Mouse (Mus musculus) midbrain, embryonic 16.5 days (tissue): ENCODE data around the gene Hip1. TPM values are rescaled to one million over a fixed set of nuclear protein-coding genes. Genes with fewer than 3 reads are reported as not detected.

ENCODE experiments used
- ATAC-seq: fragments of 200-750 bp; cut with Nextera tagmentation; 2 replicates; pipeline ENCODE4 v1.8.0; 2017; ENCODE audit warnings: moderate TSS enrichment
- H3K27ac ChIP-seq: fragments of 300-500 bp; sonication (generic); 2 replicates; pipeline ENCODE4 v1.5.1; 2014; ENCODE audit warnings: mild to moderate bottlenecking, low read length, mixed read lengths
- H3K27me3 ChIP-seq: fragments of 300-500 bp; sonication (generic); 2 replicates; pipeline ENCODE4 v1.6.1; 2014; ENCODE audit warnings: low read depth, low read length, mixed read lengths; ENCODE audit not compliant: control insufficient read depth, insufficient read depth
- H3K36me3 ChIP-seq: fragments of 300-500 bp; sonication (generic); 2 replicates; pipeline ENCODE4 v1.6.1; 2014; ENCODE audit warnings: mild to moderate bottlenecking, low read length, moderate library complexity, mixed read lengths; ENCODE audit not compliant: control insufficient read depth, insufficient read depth
- H3K4me1 ChIP-seq: fragments of 300-500 bp; sonication (generic); 2 replicates; pipeline ENCODE4 v1.6.1; 2014; ENCODE audit warnings: mild to moderate bottlenecking, low read length, mixed read lengths; ENCODE audit not compliant: control insufficient read depth, insufficient read depth
- H3K4me2 ChIP-seq: fragments of 300-500 bp; sonication (generic); 2 replicates; pipeline ENCODE4 v1.6.1; 2014; ENCODE audit warnings: mild to moderate bottlenecking, low read length, mixed read lengths
- H3K4me3 ChIP-seq: fragments of 300-500 bp; sonication (generic); 2 replicates; pipeline ENCODE4 v1.5.1; 2014; ENCODE audit warnings: low read depth, mild to moderate bottlenecking, low read length, moderate library complexity, mixed read lengths
- H3K9ac ChIP-seq: fragments of 300-500 bp; sonication (generic); 2 replicates; pipeline ENCODE4 v1.6.1; 2014; ENCODE audit warnings: low read depth, low read length, mixed read lengths
- H3K9me3 ChIP-seq: fragments of 300-500 bp; sonication (generic); replicated peaks from 2 replicates; pipeline ENCODE4 v1.6.1; 2014; ENCODE audit warnings: mild to moderate bottlenecking, low read length, mixed read lengths; ENCODE audit not compliant: control insufficient read depth, poor library complexity, severe bottlenecking
- WGBS: fragments of 180-500 bp; shearing (Covaris S2); extraction: QIAGEN DNeasy Blood & Tissue Kit; methylation state at CpG from one replicate; pipeline ENCODE4 v1.1.7; 2014; 5-methylcytosine and 5-hydroxymethylcytosine counted together
- polyA plus RNA-seq: library from polyadenylated mRNA; unstranded; fragments of >200 nt; fragmentation: Nextera tagmentation; extraction: Ambion mirVana; gene quantifications from 2 replicates; pipeline ENCODE4 v1.2.1, GENCODE M21; 2015

Hip1 gene
- polyA plus RNA-seq, 1 experiment from 2014 or later, result 39.7 TPM

DNA sequence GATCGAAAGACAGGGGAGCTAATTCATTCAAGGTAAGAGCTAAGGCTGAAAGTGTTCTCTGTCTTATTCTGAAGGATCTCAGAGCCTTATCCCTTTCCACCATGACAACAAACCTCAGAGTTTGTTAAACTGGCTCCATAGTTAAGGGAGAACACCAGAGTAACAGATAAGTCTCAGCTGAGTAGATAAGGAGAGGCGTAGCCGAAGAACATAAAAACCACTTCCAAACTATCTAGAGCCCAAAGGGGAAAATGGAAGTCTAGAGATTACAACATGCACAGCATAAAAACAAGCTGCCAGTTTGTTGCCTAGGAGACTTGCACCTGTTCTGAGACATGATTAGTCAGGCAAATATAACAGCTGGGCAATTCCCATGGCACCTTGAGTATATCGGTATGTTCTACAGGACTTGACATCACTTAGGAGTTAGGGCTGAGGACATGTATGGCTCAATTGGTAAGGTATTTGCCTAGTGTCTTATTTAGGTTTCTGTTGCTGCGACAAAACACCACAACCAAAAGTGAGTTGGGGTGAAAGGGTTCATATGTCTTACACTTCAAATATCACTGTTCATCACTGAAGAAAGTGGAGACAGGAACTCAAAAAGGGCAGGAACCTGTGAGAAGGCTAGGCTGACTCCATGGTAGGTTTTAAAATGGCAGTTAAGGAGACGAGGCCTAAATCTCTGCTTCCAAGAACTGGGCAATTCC lies 22.8 kb upstream of the Hip1 start:
- Histone ChIP-seq H3K36me3 (no peaks in the 10 kb centered on the region), H3K27ac (no peak overlapping the region), H3K4me1 (no peaks in the 10 kb centered on the region), H3K4me3 (no peak overlapping the region), H3K4me2 (no peak overlapping the region), H3K27me3 (no peaks in the 10 kb centered on the region), H3K9ac (no peak overlapping the region), H3K9me3 (no peaks in the 10 kb centered on the region)
- WGBS, result 91% methylated on average over 6 of the region's 6 CpGs
- no peak for ATAC-seq

DNA sequence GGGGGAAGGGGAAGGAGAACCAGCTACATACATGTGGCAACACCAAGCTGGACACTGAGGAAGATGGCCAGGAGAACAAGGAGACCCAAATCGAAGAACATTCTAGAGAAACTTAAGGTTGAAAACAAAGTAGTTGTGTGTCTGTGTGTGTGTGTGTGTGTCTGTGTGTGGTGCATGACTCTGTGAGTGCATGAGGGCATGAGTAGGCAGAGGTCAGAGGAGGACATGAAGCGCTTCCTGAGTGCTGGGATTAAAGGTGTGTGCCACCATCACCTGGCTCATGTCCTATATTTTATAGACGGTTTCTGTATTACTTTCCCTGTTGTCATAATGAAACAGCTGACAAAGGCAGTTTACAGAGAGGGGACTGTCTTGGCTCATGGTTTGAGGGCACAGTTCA lies 18.5 kb upstream of the Hip1 start, which contains the start of gene Ccl26:
Ccl26 (minus strand) TSS at position 101 of the 400 bp plus-strand sequence.
- no peaks in the 10 kb centered on the region for H3K9me3 ChIP-seq

DNA sequence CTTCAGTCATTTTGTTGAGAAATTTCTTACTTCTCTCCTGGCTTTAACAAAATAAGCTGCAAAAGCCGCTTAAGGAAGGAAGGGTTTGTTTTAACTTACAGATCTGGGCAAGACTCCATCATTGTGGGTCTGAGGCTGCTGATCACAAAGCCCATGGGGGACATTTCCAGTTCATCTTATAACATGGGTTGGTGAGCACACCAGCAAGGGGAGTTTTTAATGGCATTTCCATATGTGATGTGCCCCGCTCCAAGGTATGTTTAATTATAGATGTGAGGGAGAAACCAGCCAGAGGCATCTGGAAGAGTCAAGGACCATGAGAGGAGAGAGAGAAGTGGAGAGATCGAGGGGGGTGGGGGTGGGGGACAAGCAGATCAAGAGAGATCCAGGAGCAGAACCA lies 12.8 kb upstream of the Hip1 start:
- Histone ChIP-seq H3K4me3 (no peak overlapping the region), H3K9ac (no peak overlapping the region), H3K36me3 (no peaks in the 10 kb centered on the region), H3K27ac (no peak overlapping the region), H3K9me3 (no peaks in the 10 kb centered on the region), H3K27me3 (no peaks in the 10 kb centered on the region), H3K4me1 (no peaks in the 10 kb centered on the region), H3K4me2 (no peak overlapping the region)
- no peak for ATAC-seq
- 82% methylated on average over 3 of the region's 3 CpGs for WGBS

More for the DNA sequence above, 18.5 kb upstream of the Hip1 start, which contains the start of gene Ccl26:
- Histone ChIP-seq H3K27me3 (no peaks in the 10 kb centered on the region), H3K27ac (no peak within 1 kb of the TSS), H3K4me1 (no peaks in the 10 kb centered on the region), H3K9ac (no peak within 1 kb of the TSS), H3K36me3 (no peaks in the 10 kb centered on the region), H3K4me2 (no peak within 1 kb of the TSS), H3K4me3 (no peak within 1 kb of the TSS)
- 87% methylated on average over 3 of the region's 3 CpGs for WGBS
- ATAC-seq, result no peak

DNA sequence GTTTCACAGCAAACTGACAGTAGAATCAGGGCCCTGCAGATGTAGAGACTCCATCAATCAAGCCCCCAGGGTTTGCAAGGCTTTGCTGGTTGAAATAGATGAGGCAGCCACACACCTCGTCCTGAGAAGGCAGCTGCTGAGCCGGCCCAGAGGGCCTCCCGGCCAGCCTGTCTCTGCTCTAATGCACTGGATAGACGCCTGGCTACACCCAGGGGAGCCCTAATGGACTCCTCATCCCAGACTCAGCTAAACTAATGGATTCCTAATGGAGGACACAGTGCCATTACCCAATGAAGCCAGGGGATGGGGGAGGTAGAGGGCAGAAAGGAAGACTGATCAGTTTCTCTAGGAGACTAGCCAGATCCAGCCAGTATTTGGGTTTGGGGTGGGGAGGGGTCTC lies 12.1 kb upstream of the Hip1 start:
- Histone ChIP-seq H3K36me3 (no peaks in the 10 kb centered on the region), H3K9ac (no peak overlapping the region), H3K27ac (no peak overlapping the region), H3K9me3 (no peaks in the 10 kb centered on the region), H3K4me3 (no peak overlapping the region), H3K27me3 (no peaks in the 10 kb centered on the region), H3K4me1 (no peaks in the 10 kb centered on the region), H3K4me2 (no peak overlapping the region)
- no peak for ATAC-seq
- WGBS, result 36% methylated on average over 4 of the region's 4 CpGs

DNA sequence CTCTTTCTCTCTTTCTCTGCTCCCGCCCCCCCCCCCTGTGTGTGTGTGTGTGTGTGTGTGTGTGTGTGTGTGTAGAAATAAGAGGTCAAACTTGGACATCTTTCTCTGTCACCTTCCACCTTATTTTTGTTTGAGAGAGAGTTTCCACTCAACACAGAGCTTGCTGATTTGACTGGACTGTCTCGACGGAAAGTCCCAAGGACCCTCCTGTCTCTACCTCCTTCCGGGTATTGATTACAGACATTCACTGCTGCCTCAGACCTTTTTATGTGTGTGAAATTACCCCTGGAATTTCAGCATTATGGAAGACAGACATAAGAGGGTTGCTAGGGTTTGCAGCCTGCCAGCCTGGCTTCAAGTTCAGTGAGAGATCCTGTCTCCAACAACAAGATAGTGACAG lies 11.3 kb upstream of the Hip1 start:
- WGBS, result 96% methylated on average over 3 of the region's 4 CpGs
- no peaks in the 10 kb centered on the region for H3K27me3 ChIP-seq
- no peak overlapping the region for H3K27ac ChIP-seq
- H3K4me1 ChIP-seq, result no peaks in the 10 kb centered on the region
- no peak overlapping the region for H3K4me3 ChIP-seq
- no peaks in the 10 kb centered on the region for H3K9me3 ChIP-seq
- no peaks in the 10 kb centered on the region for H3K36me3 ChIP-seq
- no peak overlapping the region for H3K9ac ChIP-seq
- no peak overlapping the region for H3K4me2 ChIP-seq
- no peak for ATAC-seq

DNA sequence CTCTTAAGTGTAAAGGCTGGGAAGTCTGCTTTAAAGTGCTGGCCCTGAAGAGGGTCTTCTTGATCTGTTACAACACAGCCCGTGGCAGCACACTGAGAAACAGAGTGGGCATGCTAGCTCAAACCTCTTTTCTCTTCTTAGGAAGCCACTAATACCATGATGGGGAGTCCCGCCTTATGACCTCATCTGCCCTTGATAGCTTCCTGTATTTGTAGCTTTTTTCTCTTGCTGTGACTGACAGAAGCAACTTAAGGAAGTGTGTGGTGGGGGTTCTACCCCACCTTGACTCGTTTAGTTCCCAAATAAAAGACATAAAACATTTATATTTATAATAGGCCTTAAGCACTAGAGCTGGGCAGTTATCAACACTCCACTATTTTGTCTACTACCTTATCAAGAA lies 6.7 kb upstream of the Hip1 start:
- Histone ChIP-seq H3K27me3 (no peaks in the 10 kb centered on the region), H3K4me3 (no peak overlapping the region)
- no peak for ATAC-seq

DNA sequence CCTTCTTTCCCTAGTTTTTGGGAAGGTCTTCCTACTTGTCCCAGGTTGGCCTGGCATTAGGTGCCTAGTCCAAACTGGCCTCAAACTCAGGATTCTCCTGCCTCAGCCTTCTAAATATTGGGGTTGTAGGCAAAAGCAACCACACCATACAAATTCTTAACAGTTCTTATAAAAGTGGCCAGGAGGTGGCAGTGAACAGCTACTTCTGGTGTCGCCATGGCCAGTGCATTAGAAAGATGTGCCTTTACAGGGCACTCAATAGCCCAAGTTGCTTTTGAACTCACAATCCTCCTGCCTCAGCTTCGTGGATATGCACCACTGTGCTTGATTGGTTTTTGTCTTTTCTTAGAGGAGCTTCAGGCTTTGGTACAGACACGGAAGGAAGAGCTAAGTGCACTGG lies 6.0 kb upstream of the Hip1 start:
- no peak overlapping the region for H3K4me3 ChIP-seq
- H3K27ac ChIP-seq, result no peak overlapping the region
- no peak for ATAC-seq
- H3K9ac ChIP-seq, result no peak overlapping the region
- no peak overlapping the region for H3K4me2 ChIP-seq
- WGBS, result 27% methylated on average over 3 of the region's 3 CpGs
- H3K36me3 ChIP-seq, result no peaks in the 10 kb centered on the region
- no peaks in the 10 kb centered on the region for H3K4me1 ChIP-seq
- no peaks in the 10 kb centered on the region for H3K27me3 ChIP-seq
- H3K9me3 ChIP-seq, result no peaks in the 10 kb centered on the region

More for the DNA sequence above, 6.7 kb upstream of the Hip1 start:
- Histone ChIP-seq H3K4me1 (no peaks in the 10 kb centered on the region), H3K36me3 (no peaks in the 10 kb centered on the region), H3K4me2 (no peak overlapping the region), H3K9ac (no peak overlapping the region), H3K27ac (no peak overlapping the region), H3K9me3 (no peaks in the 10 kb centered on the region)
- 78% methylated on average over 3 of the region's 3 CpGs for WGBS

DNA sequence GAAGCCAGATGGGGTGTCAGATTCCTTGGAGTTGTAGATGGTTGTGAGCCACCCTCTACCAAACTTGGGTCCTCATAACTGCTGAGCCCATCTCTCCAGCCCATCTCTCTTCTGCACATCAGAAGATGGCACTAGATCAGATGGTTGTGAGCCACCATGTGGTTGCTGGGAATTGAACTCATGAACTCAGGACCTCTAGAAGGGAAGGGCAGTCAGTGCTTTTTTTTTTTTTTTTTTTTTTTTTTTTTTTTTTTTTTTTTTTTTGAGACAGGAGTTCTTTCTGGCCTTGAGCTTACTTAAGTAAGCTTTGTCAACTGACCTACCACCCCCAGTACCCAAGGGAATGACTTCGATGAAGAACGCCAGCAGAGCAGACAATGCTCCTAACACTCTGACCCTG lies 3.1 kb upstream of the Hip1 start:
- Histone ChIP-seq H3K27ac (no peak overlapping the region), H3K9ac (no peak overlapping the region), H3K4me3 (no peak overlapping the region), H3K27me3 (no peaks in the 10 kb centered on the region), H3K9me3 (no peaks in the 10 kb centered on the region), H3K36me3 (no peaks in the 10 kb centered on the region), H3K4me2 (no peak overlapping the region), H3K4me1 (peaks cover 7% of the 10 kb centered on the region)
- WGBS, result 93% methylated on average over 2 of the region's 2 CpGs
- ATAC-seq, result no peak

DNA sequence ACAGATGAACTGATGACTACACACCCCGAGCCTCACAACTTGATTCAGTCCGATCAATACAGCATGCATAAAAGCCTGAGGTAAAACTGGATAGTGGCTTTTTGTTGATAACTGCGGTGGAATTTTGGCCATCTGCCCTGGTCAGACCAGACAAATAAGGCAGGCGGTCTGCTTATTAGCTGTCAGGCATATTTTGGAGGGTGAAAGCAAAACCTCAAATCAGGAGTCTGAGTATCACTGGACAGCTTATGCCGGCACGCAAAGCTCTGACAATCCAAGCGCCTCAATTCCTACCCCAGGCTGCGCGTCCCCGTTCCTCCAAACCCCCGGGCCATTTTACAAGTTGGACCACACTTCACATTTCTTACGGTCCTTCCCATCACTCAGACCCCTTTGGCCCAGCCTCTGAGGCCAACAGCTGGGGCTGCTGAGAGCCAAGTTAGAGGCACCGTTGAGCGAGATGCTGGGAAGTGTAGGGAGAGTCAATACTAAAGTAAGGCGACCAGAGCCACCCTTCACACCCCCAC lies 825 bp downstream of the Hip1 start:
- Histone ChIP-seq H3K9me3 (no peaks in the 10 kb centered on the region), H3K9ac (peak overlapping the region; percentile 80), H3K4me3 (peak overlapping the region; percentile 78), H3K4me2 (peak overlapping the region; percentile 98), H3K36me3 (no peaks in the 10 kb centered on the region), H3K4me1 (peaks cover 7% of the 10 kb centered on the region), H3K27me3 (no peaks in the 10 kb centered on the region), H3K27ac (no peak overlapping the region)
- 3% methylated on average over 15 of the region's 15 CpGs for WGBS
- ATAC-seq, result no peak
